Mouse (Mus musculus): ENCODE measurements around the gene Map3k5. TPM values are rescaled to one million over a fixed set of nuclear protein-coding genes. Genes with fewer than 3 reads are reported as not detected.

Map3k5 gene
- polyA plus RNA-seq, 1 experiment from 2014 or later, result 1.6 TPM

DNA sequence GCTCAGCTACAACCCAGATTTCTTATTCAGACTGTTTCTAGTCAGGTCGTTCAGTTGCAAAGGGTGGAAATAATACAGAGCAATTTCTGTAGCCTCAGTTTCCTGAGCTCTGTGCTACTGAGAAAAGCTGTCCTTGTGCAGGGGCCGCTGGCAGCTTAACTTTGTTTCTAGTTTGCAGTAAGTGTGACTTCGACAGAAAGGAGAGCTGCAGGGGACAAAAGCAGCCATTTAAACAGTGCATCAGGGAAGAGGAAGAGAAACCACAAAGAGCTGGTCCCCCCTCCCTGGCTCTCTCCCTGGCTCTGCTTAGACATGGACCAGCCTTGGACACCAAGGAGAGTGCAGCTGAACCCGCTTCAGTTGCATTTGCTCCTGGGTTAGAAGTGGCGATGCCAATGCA, 68.7 kb downstream of the Map3k5 start:
- Histone ChIP-seq H3K27me3 (ENCODE audit: control insufficient read depth, insufficient read depth, low read length) (no peaks in the 10 kb centered on the region), H3K36me3 (replicated peaks; ENCODE audit: control insufficient read depth, insufficient read depth, low read depth, low read length) (no peaks in the 10 kb centered on the region; the same call in 1 of the 2 replicates), H3K4me3 (ENCODE audit: low read depth, low read length) (no peak overlapping the region), H3K9ac (replicated peaks; ENCODE audit: low read length) (no peak overlapping the region), H3K27ac (replicated peaks; ENCODE audit: low read depth, low read length) (no peak overlapping the region), H3K9me3 (replicated peaks; ENCODE audit: control insufficient read depth, low read length) (no peaks in the 10 kb centered on the region), H3K4me1 (ENCODE audit: control insufficient read depth, insufficient read depth, low read length) (no peaks in the 10 kb centered on the region), H3K4me2 (ENCODE audit: low read depth, low read length) (no peak overlapping the region)
- ATAC-seq (replicated peaks; ENCODE audit: insufficient number of reproducible peaks, low FRiP score, low TSS enrichment, low read depth), result no peak
- DNase-seq (ENCODE audit: low spot score), result no peak
- WGBS, result 31% methylated on average over 5 of the region's 5 CpGs

- Histone ChIP-seq H3K4me3 (ENCODE audit: low read depth, low read length) (no peak overlapping the region), H3K36me3 (replicated peaks; ENCODE audit: control insufficient read depth, insufficient read depth, low read depth, low read length) (no peaks in the 10 kb centered on the region; the same call in 1 of the 2 replicates), H3K4me1 (ENCODE audit: control insufficient read depth, insufficient read depth, low read length) (no peaks in the 10 kb centered on the region), H3K9ac (replicated peaks; ENCODE audit: low read length) (no peak overlapping the region), H3K27ac (replicated peaks; ENCODE audit: low read depth, low read length) (no peak overlapping the region), H3K4me2 (ENCODE audit: low read depth, low read length) (no peak overlapping the region), H3K9me3 (replicated peaks; ENCODE audit: control insufficient read depth, low read length) (no peaks in the 10 kb centered on the region), H3K27me3 (ENCODE audit: control insufficient read depth, insufficient read depth, low read length) (no peaks in the 10 kb centered on the region)
- 40% methylated on average over 4 of the region's 4 CpGs for WGBS
- ATAC-seq (replicated peaks; ENCODE audit: insufficient number of reproducible peaks, low FRiP score, low TSS enrichment, low read depth), result no peak
- no peak for DNase-seq (ENCODE audit: low spot score)
These were observed 70.5 kb downstream of the Map3k5 start for GRCm38 (mm10) chr10:20004786-20005185.

GRCm38 (mm10) chr10:20005491-20005952, 71.2 kb downstream of the Map3k5 start:
- no peaks in the 10 kb centered on the region; the same call in 1 of the 2 replicates for H3K36me3 ChIP-seq (replicated peaks; ENCODE audit: control insufficient read depth, insufficient read depth, low read depth, low read length)
- H3K9ac ChIP-seq (replicated peaks; ENCODE audit: low read length), result no peak overlapping the region
- ATAC-seq (replicated peaks; ENCODE audit: insufficient number of reproducible peaks, low FRiP score, low TSS enrichment, low read depth) (no peak), DNase-seq (ENCODE audit: low spot score) (no peak)
- no peak overlapping the region for H3K4me2 ChIP-seq (ENCODE audit: low read depth, low read length)
- H3K27me3 ChIP-seq (ENCODE audit: control insufficient read depth, insufficient read depth, low read length), result no peaks in the 10 kb centered on the region
- H3K4me1 ChIP-seq (ENCODE audit: control insufficient read depth, insufficient read depth, low read length), result no peaks in the 10 kb centered on the region
- no peaks in the 10 kb centered on the region for H3K9me3 ChIP-seq (replicated peaks; ENCODE audit: control insufficient read depth, low read length)
- WGBS, result 89% methylated on average over 6 of the region's 6 CpGs
- no peak overlapping the region for H3K4me3 ChIP-seq (ENCODE audit: low read depth, low read length)
- no peak overlapping the region for H3K27ac ChIP-seq (replicated peaks; ENCODE audit: low read depth, low read length)

DNA sequence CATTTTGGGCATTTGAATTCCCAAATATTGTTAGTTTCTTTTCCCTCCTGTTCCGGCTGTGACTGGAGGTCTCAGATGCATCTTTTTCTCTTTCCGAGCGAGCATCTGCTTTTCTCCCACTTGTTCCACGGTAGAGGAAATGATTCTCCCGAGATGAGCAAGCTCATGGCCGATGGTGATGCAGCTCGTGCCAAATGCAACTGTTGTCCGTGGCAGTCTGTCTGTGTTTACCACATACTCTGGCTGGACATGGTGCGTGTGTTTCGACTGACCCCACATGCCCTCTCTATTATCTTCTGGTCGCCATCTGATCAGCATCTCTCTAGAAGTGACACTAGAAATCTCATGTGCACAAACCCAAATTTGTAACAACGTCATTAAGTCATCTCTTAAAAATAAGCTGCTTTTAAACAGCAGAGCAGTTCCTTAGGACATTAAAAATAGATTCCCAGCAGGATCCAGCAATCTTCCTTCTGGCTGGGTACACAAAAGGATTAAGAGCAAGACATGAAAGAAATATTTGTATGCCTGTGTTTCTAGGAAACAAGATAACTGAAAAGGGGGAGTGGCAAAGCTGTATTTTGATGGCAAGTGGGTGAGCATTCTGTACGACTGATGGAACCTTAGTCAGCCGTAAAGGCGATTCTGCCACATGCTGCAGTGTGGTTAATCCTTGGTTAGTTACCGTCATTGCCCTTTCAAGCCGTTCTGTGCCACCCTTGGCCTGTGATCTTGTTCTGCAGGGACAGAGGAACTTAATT, 72.2 kb downstream of the Map3k5 start:
- no peak overlapping the region for H3K9ac ChIP-seq (replicated peaks; ENCODE audit: low read length)
- no peaks in the 10 kb centered on the region; the same call in 1 of the 2 replicates for H3K36me3 ChIP-seq (replicated peaks; ENCODE audit: control insufficient read depth, insufficient read depth, low read depth, low read length)
- H3K4me2 ChIP-seq (ENCODE audit: low read depth, low read length), result no peak overlapping the region
- H3K27me3 ChIP-seq (ENCODE audit: control insufficient read depth, insufficient read depth, low read length), result no peaks in the 10 kb centered on the region
- H3K9me3 ChIP-seq (replicated peaks; ENCODE audit: control insufficient read depth, low read length), result no peaks in the 10 kb centered on the region
- WGBS, result 72% methylated on average over 17 of the region's 17 CpGs
- H3K4me3 ChIP-seq (ENCODE audit: low read depth, low read length), result no peak overlapping the region
- no peaks in the 10 kb centered on the region for H3K4me1 ChIP-seq (ENCODE audit: control insufficient read depth, insufficient read depth, low read length)
- ATAC-seq (replicated peaks; ENCODE audit: insufficient number of reproducible peaks, low FRiP score, low TSS enrichment, low read depth), result no peak
- no peak for DNase-seq (ENCODE audit: low spot score)
- H3K27ac ChIP-seq (replicated peaks; ENCODE audit: low read depth, low read length), result no peak overlapping the region

DNA sequence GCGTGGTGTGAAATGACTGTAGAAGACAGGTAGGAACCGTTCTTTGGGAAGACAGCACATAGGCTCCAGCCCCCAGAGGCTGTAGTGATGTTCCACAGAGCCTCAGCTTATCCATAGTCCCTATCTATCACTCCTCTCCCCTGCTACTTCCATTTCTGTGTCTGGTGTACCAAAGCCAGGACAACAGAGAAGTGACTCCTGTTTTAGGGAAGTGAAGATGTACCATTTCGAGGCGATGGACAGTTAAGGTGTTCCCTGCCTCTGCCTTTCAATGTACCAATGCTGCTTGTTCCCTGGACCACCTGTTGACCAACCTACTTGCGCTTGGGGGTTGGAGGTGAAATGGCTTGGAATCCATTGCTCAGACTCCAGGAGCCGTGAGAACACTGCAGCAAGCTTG, 75.0 kb downstream of the Map3k5 start:
- H3K27me3 ChIP-seq (ENCODE audit: control insufficient read depth, insufficient read depth, low read length), result no peaks in the 10 kb centered on the region
- H3K4me1 ChIP-seq (ENCODE audit: control insufficient read depth, insufficient read depth, low read length), result no peaks in the 10 kb centered on the region
- no peak overlapping the region for H3K27ac ChIP-seq (replicated peaks; ENCODE audit: low read depth, low read length)
- ATAC-seq (replicated peaks; ENCODE audit: insufficient number of reproducible peaks, low FRiP score, low TSS enrichment, low read depth) (no peak), DNase-seq (ENCODE audit: low spot score) (no peak)
- H3K4me3 ChIP-seq (ENCODE audit: low read depth, low read length), result no peak overlapping the region
- WGBS, result 89% methylated on average over 6 of the region's 6 CpGs
- H3K36me3 ChIP-seq (replicated peaks; ENCODE audit: control insufficient read depth, insufficient read depth, low read depth, low read length), result no peaks in the 10 kb centered on the region; the same call in 1 of the 2 replicates
- no peak overlapping the region for H3K9ac ChIP-seq (replicated peaks; ENCODE audit: low read length)
- no peak overlapping the region for H3K4me2 ChIP-seq (ENCODE audit: low read depth, low read length)
- no peaks in the 10 kb centered on the region for H3K9me3 ChIP-seq (replicated peaks; ENCODE audit: control insufficient read depth, low read length)

DNA sequence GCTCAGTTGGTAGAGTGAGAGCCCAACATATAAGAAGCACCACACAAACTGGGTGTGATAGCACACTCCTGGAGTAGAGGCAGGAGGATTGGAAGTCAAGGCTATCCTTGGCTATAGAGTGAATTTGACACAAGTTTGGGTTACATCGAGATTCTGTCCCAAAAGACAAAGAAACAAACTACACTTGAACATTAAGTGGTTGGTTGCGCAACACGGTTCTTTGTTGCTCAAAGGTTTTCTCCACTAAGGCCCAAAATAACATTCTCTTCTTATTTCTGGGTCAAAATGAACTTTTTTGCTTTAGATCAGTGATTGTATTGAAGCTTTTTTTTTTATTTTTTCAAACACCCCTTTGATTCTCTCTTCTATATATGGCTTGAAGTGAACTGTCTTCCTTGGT, 75.7 kb downstream of the Map3k5 start:
- no peaks in the 10 kb centered on the region for H3K27me3 ChIP-seq (ENCODE audit: control insufficient read depth, insufficient read depth, low read length)
- no peak for DNase-seq (ENCODE audit: low spot score)
- H3K9me3 ChIP-seq (replicated peaks; ENCODE audit: control insufficient read depth, low read length), result no peaks in the 10 kb centered on the region
- no peak overlapping the region for H3K4me2 ChIP-seq (ENCODE audit: low read depth, low read length)
- H3K36me3 ChIP-seq (replicated peaks; ENCODE audit: control insufficient read depth, insufficient read depth, low read depth, low read length), result no peaks in the 10 kb centered on the region
- H3K9ac ChIP-seq (replicated peaks; ENCODE audit: low read length), result no peak overlapping the region
- no peak for ATAC-seq (replicated peaks; ENCODE audit: insufficient number of reproducible peaks, low FRiP score, low TSS enrichment, low read depth)
- H3K4me1 ChIP-seq (ENCODE audit: control insufficient read depth, insufficient read depth, low read length), result no peaks in the 10 kb centered on the region
- 94% methylated on average over 3 of the region's 3 CpGs for WGBS
- no peak overlapping the region for H3K27ac ChIP-seq (replicated peaks; ENCODE audit: low read depth, low read length)
- no peak overlapping the region for H3K4me3 ChIP-seq (ENCODE audit: low read depth, low read length)

DNA sequence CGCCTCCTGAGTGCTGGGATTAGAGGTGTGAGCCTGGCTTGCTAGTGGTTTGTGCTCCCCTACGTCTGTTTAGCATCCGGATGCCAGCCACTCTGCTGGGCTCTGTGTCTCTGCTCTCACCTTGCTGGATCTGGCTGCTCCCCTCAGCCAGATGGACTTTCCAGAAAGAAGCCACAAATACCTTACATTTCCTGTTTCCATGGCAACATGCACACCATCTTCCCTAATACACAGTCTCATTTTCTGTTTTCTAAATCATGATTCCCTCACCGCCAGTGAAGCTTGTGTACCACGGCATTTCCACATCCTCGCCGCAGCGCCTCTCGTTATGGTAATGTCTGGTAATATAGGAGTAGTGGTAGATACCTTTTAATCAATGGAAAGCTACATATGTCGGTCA, 84.1 kb downstream of the Map3k5 start:
- Histone ChIP-seq H3K27me3 (ENCODE audit: control insufficient read depth, insufficient read depth, low read length) (no peaks in the 10 kb centered on the region), H3K9me3 (replicated peaks; ENCODE audit: control insufficient read depth, low read length) (no peaks in the 10 kb centered on the region), H3K4me1 (ENCODE audit: control insufficient read depth, insufficient read depth, low read length) (no peaks in the 10 kb centered on the region; the same call in 1 of the 2 replicates), H3K36me3 (replicated peaks; ENCODE audit: control insufficient read depth, insufficient read depth, low read depth, low read length) (no peaks in the 10 kb centered on the region), H3K27ac (replicated peaks; ENCODE audit: low read depth, low read length) (no peak overlapping the region), H3K4me2 (ENCODE audit: low read depth, low read length) (no peak overlapping the region), H3K9ac (replicated peaks; ENCODE audit: low read length) (no peak overlapping the region), H3K4me3 (ENCODE audit: low read depth, low read length) (no peak overlapping the region)
- 93% methylated on average over 10 of the region's 10 CpGs for WGBS
- ATAC-seq (replicated peaks; ENCODE audit: insufficient number of reproducible peaks, low FRiP score, low TSS enrichment, low read depth) (no peak), DNase-seq (ENCODE audit: low spot score) (no peak)

GRCm38 (mm10) chr10:20018806-20019205, 84.5 kb downstream of the Map3k5 start:
- Histone ChIP-seq H3K9me3 (replicated peaks; ENCODE audit: control insufficient read depth, low read length) (no peaks in the 10 kb centered on the region), H3K4me3 (ENCODE audit: low read depth, low read length) (no peak overlapping the region), H3K4me1 (ENCODE audit: control insufficient read depth, insufficient read depth, low read length) (no peaks in the 10 kb centered on the region; the same call in 1 of the 2 replicates), H3K4me2 (ENCODE audit: low read depth, low read length) (no peak overlapping the region), H3K27ac (replicated peaks; ENCODE audit: low read depth, low read length) (no peak overlapping the region), H3K36me3 (replicated peaks; ENCODE audit: control insufficient read depth, insufficient read depth, low read depth, low read length) (no peaks in the 10 kb centered on the region), H3K27me3 (ENCODE audit: control insufficient read depth, insufficient read depth, low read length) (no peaks in the 10 kb centered on the region), H3K9ac (replicated peaks; ENCODE audit: low read length) (no peak overlapping the region)
- DNase-seq (ENCODE audit: low spot score) (no peak), ATAC-seq (replicated peaks; ENCODE audit: insufficient number of reproducible peaks, low FRiP score, low TSS enrichment, low read depth) (no peak)
- 87% methylated on average over 3 of the region's 3 CpGs for WGBS

Data from embryonic facial prominence, embryonic 11.5 days (tissue).